Mouse (Mus musculus) hindbrain, postnatal 0 days (tissue): Measurements from ENCODE around the gene Zfp212. TPM values are rescaled to one million over a fixed set of nuclear protein-coding genes. Genes with fewer than 3 reads are reported as not detected.

Source experiments
- ATAC-seq: fragments of 200-750 bp; cut with Nextera tagmentation; 2 replicates; pipeline ENCODE4 v1.8.0; 2017; ENCODE audit warnings: mild to moderate bottlenecking, moderate TSS enrichment, moderate library complexity
- DNase-seq: peaks from one replicate; pipeline ENCODE4 v3.0.0-alpha.2; 2015; ENCODE audit warnings: low spot score
- H3K27ac ChIP-seq: fragments of 300-500 bp; sonication (generic); 2 replicates; pipeline ENCODE4 v1.5.1; 2014; ENCODE audit warnings: mild to moderate bottlenecking
- H3K27me3 ChIP-seq: fragments of 300-500 bp; sonication (generic); 2 replicates; pipeline ENCODE4 v1.6.1; 2014; ENCODE audit warnings: low read length, mixed read lengths; ENCODE audit not compliant: insufficient read depth
- H3K36me3 ChIP-seq: fragments of 300-500 bp; sonication (generic); 2 replicates; pipeline ENCODE4 v1.6.1; 2014; ENCODE audit warnings: low read length, mixed read lengths; ENCODE audit not compliant: insufficient read depth
- H3K4me1 ChIP-seq: fragments of 300-500 bp; sonication (generic); 2 replicates; pipeline ENCODE4 v1.6.1; 2014; ENCODE audit warnings: antibody characterized with exemption, low read length, mixed read lengths; ENCODE audit not compliant: insufficient read depth
- H3K4me2 ChIP-seq: fragments of 300-500 bp; sonication (generic); 2 replicates; pipeline ENCODE4 v1.6.1; 2014; ENCODE audit warnings: low read depth, mild to moderate bottlenecking, low read length, moderate library complexity, mixed read lengths
- H3K4me3 ChIP-seq: fragments of 300-500 bp; sonication (generic); 2 replicates; pipeline ENCODE4 v1.5.1; 2014; ENCODE audit warnings: low read length
- H3K9ac ChIP-seq: fragments of 300-500 bp; sonication (generic); replicated peaks from 2 replicates; pipeline ENCODE4 v1.6.1; 2014; ENCODE audit warnings: mild to moderate bottlenecking, low read length, moderate library complexity, mixed read lengths
- H3K9me3 ChIP-seq: fragments of 300-500 bp; sonication (generic); 2 replicates; pipeline ENCODE4 v1.6.1; 2016; ENCODE audit warnings: low read length, mixed read lengths
- CTCF ChIP-seq: IDR thresholded peaks from 2 replicates; pipeline ENCODE4 v1.5.1; 2016; ENCODE audit warnings: antibody characterized with exemption, control low read depth, low read depth
- WGBS: fragments of 180-500 bp; shearing (Covaris S2); extraction: QIAGEN DNeasy Blood & Tissue Kit; methylation state at CpG from one replicate; pipeline ENCODE4 v1.1.7; 2014; 5-methylcytosine and 5-hydroxymethylcytosine counted together
- polyA plus RNA-seq: library from polyadenylated mRNA; unstranded; fragments of >200 nt; fragmentation: Nextera tagmentation; extraction: Ambion mirVana; gene quantifications from 2 replicates; pipeline ENCODE4 v1.2.1, GENCODE M21; 2015
- total RNA-seq: library from RNA; depleted of rRNA; stranded (reverse); fragments of >200 nt; gene quantifications from 2 replicates; pipeline ENCODE4 v1.2.3, GENCODE M21; 2014; rRNA removed

The Zfp212 gene
- total RNA-seq, result 15.3 and 17.0 TPM in 2 replicates
- polyA plus RNA-seq, result 19.6 and 20.3 TPM in 2 replicates

GRCm38 (mm10) chr6:47920447-47921340, at the start of gene Zfp212:
Gene Zfp212, plus strand, starts transcription at chr6:47920476.
- peak; percentile 97 for ATAC-seq
- WGBS, result under 1% methylated on average over 62 of the region's 67 CpGs

GRCm38 (mm10) chr6:47872266-47872665, 48.0 kb upstream of the Zfp212 start:
- no peaks in the 10 kb centered on the region for H3K9me3 ChIP-seq
- no peak overlapping the region for H3K4me2 ChIP-seq
- ATAC-seq, result no peak
- 86% methylated on average over 5 of the region's 5 CpGs for WGBS
- H3K27ac ChIP-seq, result no peak overlapping the region
- H3K27me3 ChIP-seq, result no peaks in the 10 kb centered on the region
- peaks cover 9% of the 10 kb centered on the region for H3K36me3 ChIP-seq
- DNase-seq, result no peak
- H3K9ac ChIP-seq, result no peak overlapping the region
- no peaks in the 10 kb centered on the region for H3K4me1 ChIP-seq
- H3K4me3 ChIP-seq, result no peak overlapping the region
- TF ChIP-seq CTCF, result no peak

More at GRCm38 (mm10) chr6:47920447-47921340, at the start of gene Zfp212:
- no peaks in the 10 kb centered on the region for H3K36me3 ChIP-seq
- peaks cover 10% of the 10 kb centered on the region for H3K4me1 ChIP-seq
- peak within 1 kb of the TSS; percentile 89 for H3K4me3 ChIP-seq
- H3K4me2 ChIP-seq, result peak within 1 kb of the TSS; percentile 72
- no peaks in the 10 kb centered on the region for H3K9me3 ChIP-seq
- peak within 1 kb of the TSS; percentile 89 for H3K9ac ChIP-seq
- peak; percentile 79 for TF ChIP-seq CTCF
- peak; percentile 95 for DNase-seq
- no peaks in the 10 kb centered on the region for H3K27me3 ChIP-seq
- H3K27ac ChIP-seq, result peak within 1 kb of the TSS; percentile 97

- Histone ChIP-seq H3K27ac (peak within 1 kb of the TSS; percentile 97), H3K4me1 (peaks cover 13% of the 10 kb centered on the region), H3K4me3 (peak within 1 kb of the TSS; percentile 92), H3K9ac (peak within 1 kb of the TSS; percentile 97), H3K36me3 (peaks cover 20% of the 10 kb centered on the region; the same call in 1 of the 2 replicates), H3K9me3 (no peaks in the 10 kb centered on the region), H3K4me2 (peak within 1 kb of the TSS; percentile 89), H3K27me3 (no peaks in the 10 kb centered on the region)
- TF ChIP-seq CTCF, result no peak
- ATAC-seq (no peak), DNase-seq (no peak)
- 7% methylated on average over 9 of the region's 9 CpGs for WGBS
Measured at GRCm38 (mm10) chr6:47877058-47877457, 43.2 kb upstream of the Zfp212 start, which contains the start of gene Zfp282. Gene Zfp282, plus strand, starts transcription at chr6:47877204.

GRCm38 (mm10) chr6:47877461-47878132, 42.7 kb upstream of the Zfp212 start:
- peak overlapping the region; percentile 92 for H3K4me3 ChIP-seq
- no peaks in the 10 kb centered on the region for H3K27me3 ChIP-seq
- H3K4me1 ChIP-seq, result peaks cover 13% of the 10 kb centered on the region
- ATAC-seq (peak; percentile 97), DNase-seq (peak; percentile 95)
- peak overlapping the region; percentile 97 for H3K9ac ChIP-seq
- no peaks in the 10 kb centered on the region for H3K9me3 ChIP-seq
- under 1% methylated on average over 69 of the region's 71 CpGs for WGBS
- peaks cover 26% of the 10 kb centered on the region; the same call in 1 of the 2 replicates for H3K36me3 ChIP-seq
- TF ChIP-seq CTCF, result peak; percentile 73
- H3K27ac ChIP-seq, result peak overlapping the region; percentile 97
- H3K4me2 ChIP-seq, result peak overlapping the region; percentile 89

GRCm38 (mm10) chr6:47878133-47878514, 42.2 kb upstream of the Zfp212 start:
- peak overlapping the region; percentile 97 for H3K27ac ChIP-seq
- DNase-seq, result peak; percentile 42

GRCm38 (mm10) chr6:47878593-47878992, 41.7 kb upstream of the Zfp212 start:
- WGBS, result 35% methylated on average over 3 of the region's 3 CpGs
- Histone ChIP-seq H3K36me3 (peaks cover 34% of the 10 kb centered on the region; the same call in 1 of the 2 replicates), H3K4me1 (peaks cover 13% of the 10 kb centered on the region), H3K4me3 (peak overlapping the region; percentile 92), H3K27me3 (no peaks in the 10 kb centered on the region), H3K4me2 (peak overlapping the region; percentile 89), H3K9me3 (no peaks in the 10 kb centered on the region), H3K9ac (peak overlapping the region; percentile 97), H3K27ac (peak overlapping the region; percentile 97; the same call in 1 of the 2 replicates)
- TF ChIP-seq CTCF, result no peak
- ATAC-seq (no peak), DNase-seq (no peak)

More at GRCm38 (mm10) chr6:47878133-47878514, 42.2 kb upstream of the Zfp212 start:
- Histone ChIP-seq H3K9ac (peak overlapping the region; percentile 97), H3K36me3 (peaks cover 30% of the 10 kb centered on the region; the same call in 1 of the 2 replicates), H3K27me3 (no peaks in the 10 kb centered on the region), H3K4me1 (peaks cover 13% of the 10 kb centered on the region), H3K4me3 (peak overlapping the region; percentile 92), H3K4me2 (peak overlapping the region; percentile 89), H3K9me3 (no peaks in the 10 kb centered on the region)
- no peak for TF ChIP-seq CTCF
- no peak for ATAC-seq
- WGBS, result under 1% methylated on average over 11 of the region's 11 CpGs
